ENCODE assay signal across 8 mouse cellular contexts in the genomic region with DNA sequence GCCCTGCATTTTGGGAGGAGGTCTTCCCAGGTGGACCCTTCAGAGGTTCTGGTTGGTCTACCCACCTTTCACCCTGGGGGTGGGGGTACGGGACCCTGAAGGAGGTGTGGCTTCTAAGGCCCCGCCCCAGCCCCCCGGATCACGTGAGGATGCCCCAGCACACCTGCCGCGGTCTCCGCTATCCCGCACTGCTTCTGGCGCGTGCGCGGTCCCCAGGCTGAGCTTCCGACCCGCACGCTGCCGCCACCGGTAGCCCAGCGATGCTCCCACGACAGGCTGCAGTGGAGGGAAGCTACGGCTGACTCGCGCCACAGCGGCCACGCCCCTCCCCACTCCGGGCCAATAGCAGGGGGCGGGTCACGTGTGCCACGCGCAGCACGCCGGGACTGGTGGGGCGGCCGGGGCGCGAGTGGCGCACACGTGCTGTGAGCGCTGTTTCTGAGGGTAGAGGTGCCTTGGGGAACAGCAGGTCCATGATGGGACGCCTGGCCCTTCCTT. TPM values are rescaled to one million over a fixed set of nuclear protein-coding genes. Genes with fewer than 3 reads are reported as not detected.
DNase-seq lines count a peak whose midpoint lies in the region; ATAC-seq and TF ChIP-seq lines count a peak whose summit lies in the region.

TSS of gene Foxred2 (minus strand) at position 319 of the 498 bp plus-strand sequence.

- no peak for TF ChIP-seq CTCF in small intestine, adult 2 months (IDR thresholded peaks at IDR 0.05; ENCODE audit: extremely low read depth, insufficient read length, insufficient replicate concordance, low read depth, low read length)

- H3K4me2 ChIP-seq in intestine, embryonic 15.5 days (replicated peaks), result peak within 1 kb of the TSS; percentile 94
- peak within 1 kb of the TSS; percentile 72 for H3K4me2 ChIP-seq in midbrain, embryonic 11.5 days

- H3K4me3 ChIP-seq in intestine, embryonic 15.5 days (replicated peaks), result peak within 1 kb of the TSS; percentile 53
- H3K4me3 ChIP-seq in midbrain, embryonic 11.5 days (ENCODE audit: low read depth, low read length), result peak within 1 kb of the TSS; percentile 51
- peak within 1 kb of the TSS; percentile 68 for H3K4me3 ChIP-seq in small intestine, adult 2 months (ENCODE audit: low read depth, low read length)

- peak; percentile 92 for DNase-seq in adrenal gland, adult 2 months
- peak; percentile 73 for DNase-seq in embryo, embryonic 11.5 days (ENCODE audit: low read depth, low spot score)
- peak; percentile 55 to 68 for DNase-seq in gastrocnemius, postnatal 36 days
- peak; percentile 90 for DNase-seq in left cerebral cortex, postnatal 4 days
- DNase-seq in midbrain, embryonic 11.5 days (ENCODE audit: low spot score, missing footprints), result peak; percentile 98
- DNase-seq in c-Kit-positive CD71-positive TER-119-positive erythroid progenitor cells, embryonic 14.5 days (ENCODE audit: low spot score), result no peak

- H3K4me1 ChIP-seq in intestine, embryonic 15.5 days (replicated peaks), result peaks cover 14% of the 10 kb centered on the region
- peaks cover 16% of the 10 kb centered on the region for H3K4me1 ChIP-seq in midbrain, embryonic 11.5 days (ENCODE audit: control insufficient read depth, insufficient read depth, low read length)
- peaks cover 14% of the 10 kb centered on the region for H3K4me1 ChIP-seq in small intestine, adult 2 months (ENCODE audit: control insufficient read depth, insufficient read depth, insufficient read length, low read length)

- intact Hi-C loops in gastrocnemius, postnatal 36 days (cut with DNase I), result no loop called here
- intact Hi-C loops in left cerebral cortex, postnatal 4 days (cut with DNase I), result no loop called here

- no peaks in the 10 kb centered on the region for H3K9me3 ChIP-seq in intestine, embryonic 15.5 days
- H3K9me3 ChIP-seq in midbrain, embryonic 11.5 days (ENCODE audit: control insufficient read depth, low read length), result no peaks in the 10 kb centered on the region

- H3K36me3 ChIP-seq in intestine, embryonic 15.5 days, result peaks cover 26% of the 10 kb centered on the region
- H3K36me3 ChIP-seq in midbrain, embryonic 11.5 days (ENCODE audit: control insufficient read depth, insufficient read depth, low read length), result peaks cover 19% of the 10 kb centered on the region
- H3K36me3 ChIP-seq in small intestine, adult 2 months (ENCODE audit: control insufficient read depth, insufficient read depth, low read length), result peaks cover 29% of the 10 kb centered on the region

- ATAC-seq in intestine, embryonic 15.5 days, result peak; percentile 92
- peak; percentile 94 for ATAC-seq in midbrain, embryonic 11.5 days (ENCODE audit: low FRiP score)

- no peak for TF ChIP-seq POLR2A in small intestine, adult 2 months (IDR thresholded peaks at IDR 0.05; ENCODE audit: low read depth, low read length)

- H3K9ac ChIP-seq in intestine, embryonic 15.5 days, result peak within 1 kb of the TSS; percentile 55
- H3K9ac ChIP-seq in midbrain, embryonic 11.5 days (ENCODE audit: low read length), result peak within 1 kb of the TSS; percentile 62

- peaks cover 13% of the 10 kb centered on the region for H3K27me3 ChIP-seq in intestine, embryonic 15.5 days (replicated peaks)
- H3K27me3 ChIP-seq in midbrain, embryonic 11.5 days (ENCODE audit: control insufficient read depth, insufficient read depth, low read length), result peaks cover 9% of the 10 kb centered on the region
- peaks cover 5% of the 10 kb centered on the region; the same call in 1 of the 2 replicates for H3K27me3 ChIP-seq in small intestine, adult 2 months (ENCODE audit: control insufficient read depth, insufficient read depth, low read length)

- H3K27ac ChIP-seq in intestine, embryonic 15.5 days, result no peak within 1 kb of the TSS
- no peak within 1 kb of the TSS for H3K27ac ChIP-seq in midbrain, embryonic 11.5 days (ENCODE audit: low read depth, low read length)
- H3K27ac ChIP-seq in small intestine, adult 2 months (ENCODE audit: insufficient read depth, low read depth, low read length), result no peak within 1 kb of the TSS

- under 1% methylated on average over 39 of the region's 39 CpGs for WGBS in intestine, embryonic 15.5 days
- WGBS in midbrain, embryonic 11.5 days, result 0% methylated on average over 39 of the region's 39 CpGs
- under 1% methylated on average over 39 of the region's 39 CpGs for WGBS in small intestine, adult 2 months

RNA-seq across cellular contexts. Expression of gene Foxred2, which starts in this region (rescaled TPM):
- 1 to 10 TPM; 2.4 to 2.9 TPM for total RNA-seq in adrenal gland, adult 2 months (2021)
- polyA plus RNA-seq in adrenal gland, adult 2 months (2012; rRNA removed), result 3.5 and 4.5 TPM in 2 replicates
- under 1 TPM; 0.64 to 0.87 TPM for total RNA-seq in gastrocnemius, postnatal 36 days (2021)
- 2.5 and 2.6 TPM in 2 replicates for polyA plus RNA-seq in intestine, embryonic 15.5 days (2015; fragmentation: Nextera tagmentation; extraction: Ambion mirVana)
- total RNA-seq in left cerebral cortex, postnatal 4 days (2021), result 10 to 100 TPM; 19.1 to 20.3 TPM
- polyA plus RNA-seq in midbrain, embryonic 11.5 days (2014; fragmentation: Nextera tagmentation; extraction: Ambion mirVana), result 5.0 and 6.1 TPM in 2 replicates
- polyA plus RNA-seq in small intestine, adult 2 months (2012; rRNA removed), result 0.90 and 1.7 TPM in 2 replicates

Comparison
In these comparisons a context has a peak if more than half of its experiments do, and no peak if none do; other contexts are left out.
1. RNA of gene Foxred2 (total RNA-seq): 19.1 to 20.3 TPM in left cerebral cortex, postnatal 4 days; 2.4 to 2.9 TPM in adrenal gland, adult 2 months and 0.64 to 0.87 TPM in gastrocnemius, postnatal 36 days; every median in the first group is over 4 times any median in the second.
2. Peak in DNase-seq in gastrocnemius, postnatal 36 days; RNA of the gene not detected or under 1 TPM.
3. Peak in every context shown above with its lines, with median percentiles within 50 percentile points of each other: H3K4me3 ChIP-seq.